Mouse (Mus musculus) forebrain, embryonic 15.5 days (tissue): ENCODE data around the gene Hipk3. TPM values are rescaled to one million over a fixed set of nuclear protein-coding genes. Genes with fewer than 3 reads are reported as not detected.

ENCODE experiments used
- ATAC-seq: fragments of 200-750 bp; cut with Nextera tagmentation; replicated peaks from 2 replicates; pipeline ENCODE4 v1.8.0; 2017; ENCODE audit warnings: mild to moderate bottlenecking, moderate TSS enrichment, moderate library complexity
- H3K27ac ChIP-seq: fragments of 300-500 bp; sonication (generic); replicated peaks from 2 replicates; pipeline ENCODE4 v1.5.1; 2015; ENCODE audit warnings: mild to moderate bottlenecking, inconsistent platforms
- H3K27me3 ChIP-seq: fragments of 300-500 bp; sonication (generic); 2 replicates; pipeline ENCODE4 v1.6.1; 2015; ENCODE audit warnings: inconsistent platforms
- H3K36me3 ChIP-seq: fragments of 300-500 bp; sonication (generic); 2 replicates; pipeline ENCODE4 v1.6.1; 2015; ENCODE audit warnings: mild to moderate bottlenecking, inconsistent platforms
- H3K4me1 ChIP-seq: fragments of 300-500 bp; sonication (generic); 2 replicates; pipeline ENCODE4 v1.6.1; 2015; ENCODE audit warnings: inconsistent platforms
- H3K4me2 ChIP-seq: fragments of 300-500 bp; sonication (generic); replicated peaks from 2 replicates; pipeline ENCODE4 v1.6.1; 2015; ENCODE audit warnings: mild to moderate bottlenecking, inconsistent platforms
- H3K4me3 ChIP-seq: fragments of 300-500 bp; sonication (generic); 2 replicates; pipeline ENCODE4 v1.5.1; 2015; ENCODE audit warnings: mild to moderate bottlenecking, inconsistent platforms
- H3K9ac ChIP-seq: fragments of 300-500 bp; sonication (generic); replicated peaks from 2 replicates; pipeline ENCODE4 v1.6.1; 2015; ENCODE audit warnings: mild to moderate bottlenecking, inconsistent platforms
- H3K9me3 ChIP-seq: fragments of 300-500 bp; sonication (generic); 2 replicates; pipeline ENCODE4 v1.6.1; 2016; ENCODE audit warnings: inconsistent platforms
- WGBS: fragments of 180-500 bp; shearing (Covaris S2); methylation state at CpG from one replicate; pipeline ENCODE4 v1.1.7; 2015; ENCODE audit warnings: mixed read lengths; 5-methylcytosine and 5-hydroxymethylcytosine counted together
- polyA plus RNA-seq: library from polyadenylated mRNA; unstranded; fragments of >200 nt; fragmentation: Nextera tagmentation; extraction: Ambion mirVana; gene quantifications from 2 replicates; pipeline ENCODE4 v1.2.1, GENCODE M21; 2015

Gene Hipk3
- polyA plus RNA-seq, 1 experiment from 2014 or later, result 6.6 TPM

GRCm38 (mm10) chr2:104408351-104408750, 85.9 kb downstream of the Hipk3 start:
- H3K4me2 ChIP-seq, result peak overlapping the region; percentile 84
- H3K36me3 ChIP-seq, result no peaks in the 10 kb centered on the region
- no peaks in the 10 kb centered on the region for H3K9me3 ChIP-seq
- WGBS, result 66% methylated on average over 7 of the region's 7 CpGs
- no peak for ATAC-seq
- H3K27me3 ChIP-seq, result no peaks in the 10 kb centered on the region
- peaks cover 41% of the 10 kb centered on the region for H3K4me1 ChIP-seq
- no peak overlapping the region for H3K27ac ChIP-seq
- 0 out of 2 replicates have a peak overlapping the region, but pooled peaks have one; percentile 14 for H3K9ac ChIP-seq
- peak overlapping the region; percentile 95 for H3K4me3 ChIP-seq

GRCm38 (mm10) chr2:104407913-104408312, 86.3 kb downstream of the Hipk3 start:
- peak overlapping the region; percentile 84 for H3K4me2 ChIP-seq
- peak overlapping the region; percentile 95; the same call in 1 of the 2 replicates for H3K4me3 ChIP-seq
- ATAC-seq, result no peak
- H3K27ac ChIP-seq, result no peak overlapping the region
- no peaks in the 10 kb centered on the region for H3K36me3 ChIP-seq
- H3K4me1 ChIP-seq, result peaks cover 41% of the 10 kb centered on the region
- WGBS, result 75% methylated on average over 4 of the region's 4 CpGs
- H3K27me3 ChIP-seq, result no peaks in the 10 kb centered on the region
- H3K9ac ChIP-seq, result 0 out of 2 replicates have a peak overlapping the region, but pooled peaks have one; percentile 14
- H3K9me3 ChIP-seq, result no peaks in the 10 kb centered on the region

- ATAC-seq, result no peak
- H3K4me2 ChIP-seq, result no peak overlapping the region
- H3K27ac ChIP-seq, result no peak overlapping the region
- H3K9me3 ChIP-seq, result no peaks in the 10 kb centered on the region
- WGBS, result 91% methylated on average over 6 of the region's 6 CpGs
- no peaks in the 10 kb centered on the region for H3K36me3 ChIP-seq
- no peak overlapping the region for H3K9ac ChIP-seq
- H3K4me3 ChIP-seq, result no peak overlapping the region
- no peaks in the 10 kb centered on the region for H3K27me3 ChIP-seq
- peaks cover 29% of the 10 kb centered on the region for H3K4me1 ChIP-seq
Measured at GRCm38 (mm10) chr2:104404036-104404435, 90.2 kb downstream of the Hipk3 start.

- no peaks in the 10 kb centered on the region for H3K36me3 ChIP-seq
- no peak for ATAC-seq
- no peaks in the 10 kb centered on the region for H3K9me3 ChIP-seq
- no peak overlapping the region for H3K27ac ChIP-seq
- H3K27me3 ChIP-seq, result no peaks in the 10 kb centered on the region
- H3K4me2 ChIP-seq, result no peak overlapping the region
- 91% methylated on average over 6 of the region's 6 CpGs for WGBS
- no peak overlapping the region for H3K4me3 ChIP-seq
- H3K9ac ChIP-seq, result no peak overlapping the region
- H3K4me1 ChIP-seq, result peaks cover 3% of the 10 kb centered on the region
Measured at GRCm38 (mm10) chr2:104398651-104399290, 95.5 kb downstream of the Hipk3 start.

GRCm38 (mm10) chr2:104395961-104396360, 98.3 kb downstream of the Hipk3 start:
- Histone ChIP-seq H3K9ac (no peak overlapping the region), H3K4me3 (no peak overlapping the region), H3K27ac (no peak overlapping the region), H3K27me3 (no peaks in the 10 kb centered on the region), H3K4me2 (no peak overlapping the region), H3K36me3 (no peaks in the 10 kb centered on the region), H3K9me3 (no peaks in the 10 kb centered on the region), H3K4me1 (peaks cover 4% of the 10 kb centered on the region)
- no peak for ATAC-seq
- 82% methylated on average over 9 of the region's 9 CpGs for WGBS

GRCm38 (mm10) chr2:104394769-104395168, 99.5 kb downstream of the Hipk3 start:
- 47% methylated on average over 2 of the region's 2 CpGs for WGBS
- Histone ChIP-seq H3K4me1 (peaks cover 4% of the 10 kb centered on the region), H3K9ac (no peak overlapping the region), H3K4me2 (no peak overlapping the region), H3K27me3 (no peaks in the 10 kb centered on the region), H3K9me3 (no peaks in the 10 kb centered on the region), H3K27ac (no peak overlapping the region), H3K4me3 (no peak overlapping the region), H3K36me3 (no peaks in the 10 kb centered on the region)
- no peak for ATAC-seq

- no peak for ATAC-seq
- Histone ChIP-seq H3K36me3 (no peaks in the 10 kb centered on the region), H3K9me3 (no peaks in the 10 kb centered on the region), H3K9ac (no peak overlapping the region), H3K4me3 (no peak overlapping the region), H3K27me3 (no peaks in the 10 kb centered on the region), H3K4me1 (peaks cover 4% of the 10 kb centered on the region), H3K4me2 (no peak overlapping the region), H3K27ac (no peak overlapping the region)
- WGBS, result 67% methylated on average over 4 of the region's 4 CpGs
Measured at GRCm38 (mm10) chr2:104392700-104393312, 101.4 kb downstream of the Hipk3 start.

- ATAC-seq, result no peak
- no peak overlapping the region for H3K4me3 ChIP-seq
- H3K9me3 ChIP-seq, result no peaks in the 10 kb centered on the region
- no peak overlapping the region for H3K4me2 ChIP-seq
- no peaks in the 10 kb centered on the region for H3K36me3 ChIP-seq
- no peak overlapping the region for H3K9ac ChIP-seq
- H3K27me3 ChIP-seq, result no peaks in the 10 kb centered on the region
- H3K27ac ChIP-seq, result no peak overlapping the region
- 94% methylated on average over 11 of the region's 11 CpGs for WGBS
- H3K4me1 ChIP-seq, result peaks cover 4% of the 10 kb centered on the region
Measured at GRCm38 (mm10) chr2:104389231-104389630, 105.0 kb downstream of the Hipk3 start.

- no peak for ATAC-seq
- H3K27me3 ChIP-seq, result no peaks in the 10 kb centered on the region
- H3K4me3 ChIP-seq, result no peak overlapping the region
- H3K36me3 ChIP-seq, result no peaks in the 10 kb centered on the region
- H3K27ac ChIP-seq, result no peak overlapping the region
- H3K4me1 ChIP-seq, result no peaks in the 10 kb centered on the region
- H3K9me3 ChIP-seq, result no peaks in the 10 kb centered on the region
- no peak overlapping the region for H3K4me2 ChIP-seq
- WGBS, result 81% methylated on average over 2 of the region's 2 CpGs
- no peak overlapping the region for H3K9ac ChIP-seq
Measured at GRCm38 (mm10) chr2:104385941-104386340, 108.3 kb downstream of the Hipk3 start.

- H3K9me3 ChIP-seq, result no peaks in the 10 kb centered on the region
- ATAC-seq, result no peak
- no peak overlapping the region for H3K4me3 ChIP-seq
- no peak overlapping the region for H3K9ac ChIP-seq
- H3K27ac ChIP-seq, result no peak overlapping the region
- whole genome bisulfite sequencing, result 88% methylated on average over 4 of the region's 4 CpGs
- no peaks in the 10 kb centered on the region for H3K36me3 ChIP-seq
- H3K4me2 ChIP-seq, result no peak overlapping the region
- H3K27me3 ChIP-seq, result no peaks in the 10 kb centered on the region
- H3K4me1 ChIP-seq, result peaks cover 11% of the 10 kb centered on the region
Measured at GRCm38 (mm10) chr2:104383589-104383988, 110.7 kb downstream of the Hipk3 start.

- Histone ChIP-seq H3K4me3 (no peak overlapping the region), H3K27ac (no peak overlapping the region), H3K4me1 (peaks cover 11% of the 10 kb centered on the region), H3K36me3 (no peaks in the 10 kb centered on the region), H3K9ac (no peak overlapping the region), H3K27me3 (no peaks in the 10 kb centered on the region), H3K4me2 (no peak overlapping the region), H3K9me3 (no peaks in the 10 kb centered on the region)
- 86% methylated on average over 6 of the region's 6 CpGs for WGBS
- no peak for ATAC-seq
Measured at GRCm38 (mm10) chr2:104382813-104383212, 111.4 kb downstream of the Hipk3 start.

GRCm38 (mm10) chr2:104379304-104379703, 114.9 kb downstream of the Hipk3 start:
- WGBS, result 11% methylated on average over 7 of the region's 7 CpGs
- ATAC-seq, result 0 out of 2 replicates have a peak, but pooled peaks have one; percentile 46
- H3K9ac ChIP-seq, result no peak overlapping the region

More at GRCm38 (mm10) chr2:104379304-104379703, 114.9 kb downstream of the Hipk3 start:
- no peak overlapping the region for H3K27ac ChIP-seq
- no peaks in the 10 kb centered on the region for H3K9me3 ChIP-seq
- H3K27me3 ChIP-seq, result no peaks in the 10 kb centered on the region
- no peaks in the 10 kb centered on the region for H3K36me3 ChIP-seq
- peaks cover 11% of the 10 kb centered on the region for H3K4me1 ChIP-seq
- no peak overlapping the region for H3K4me2 ChIP-seq
- H3K4me3 ChIP-seq, result no peak overlapping the region
